In the genomic region with DNA sequence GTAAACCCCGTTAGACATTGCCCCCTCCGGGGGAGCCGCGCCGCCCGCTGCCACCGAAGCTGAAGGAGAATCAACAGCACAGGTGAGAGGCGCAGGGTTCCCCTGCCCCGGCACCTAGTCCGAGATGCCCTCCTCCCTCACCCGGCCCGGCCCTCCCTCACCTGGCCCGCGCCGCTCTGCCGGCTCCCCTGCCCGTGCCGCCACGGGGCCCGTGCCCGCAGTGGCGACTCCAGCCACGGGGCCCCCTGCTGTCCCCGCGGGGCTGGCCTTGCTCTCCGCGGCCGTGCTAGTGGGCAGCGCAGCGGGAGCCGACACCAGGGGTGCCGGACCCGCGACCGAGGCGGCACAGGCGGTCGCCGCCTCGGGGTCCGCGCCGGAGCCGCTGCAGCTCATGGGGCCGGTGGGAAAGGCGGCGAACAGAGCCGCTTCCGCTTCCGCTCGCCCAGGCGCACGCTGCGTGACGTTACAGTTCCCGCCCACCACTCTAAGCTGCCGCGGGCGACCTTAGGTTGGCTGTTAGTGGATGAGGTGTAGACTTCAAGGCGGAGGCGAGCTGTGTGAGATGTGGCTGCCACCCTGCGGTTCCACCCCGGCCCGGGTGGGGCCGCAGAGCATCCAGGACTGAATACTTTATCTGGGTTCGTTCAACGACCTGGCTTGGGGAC, we compare ENCODE assay signal across 1 mouse cellular context.
TF ChIP-seq lines count a peak whose summit lies in the region.

A gene (minus strand): TSS at position 436 of the 665 bp plus-strand sequence.

TF ChIP-seq in MEL, 35 proteins besides CTCF, POLR2A, EP300 and RAD21 (continued from another document):
- TF ChIP-seq TCF12 (IDR thresholded peaks at IDR 0.05; ENCODE audit: low read depth, low read length) (peak; percentile 53; the same call in 1 of the 2 replicates), UBTF (IDR thresholded peaks at IDR 0.05; ENCODE audit: borderline replicate concordance, insufficient read depth, low read depth, low read length) (no peak), TAL1 (IDR thresholded peaks at IDR 0.05; ENCODE audit: low read length) (no peak), E2F4 (IDR thresholded peaks at IDR 0.05; ENCODE audit: borderline replicate concordance, low read depth, low read length) (no peak), USF1 (IDR thresholded peaks at IDR 0.05; ENCODE audit: low read depth, low read length) (peak; percentile 41), POLR2AphosphoS5 (IDR thresholded peaks at IDR 0.05; ENCODE audit: borderline replicate concordance, low read depth, low read length) (no peak), MXI1 (IDR thresholded peaks at IDR 0.05; ENCODE audit: low read depth, low read length) (peak; percentile 91), MEF2A (IDR thresholded peaks at IDR 0.05; ENCODE audit: extremely low read depth, insufficient replicate concordance, low read depth, low read length, poor library complexity, severe bottlenecking) (no peak), ELF1 (IDR thresholded peaks at IDR 0.05; ENCODE audit: low read depth, low read length) (peak; percentile 95), POLR2AphosphoS2 (IDR thresholded peaks at IDR 0.05; ENCODE audit: low read length) (no peak; the same call in 1 of the 2 replicates), MYB (IDR thresholded peaks at IDR 0.05; ENCODE audit: low read depth, low read length) (no peak)
